ENCODE assay signal across 10 mouse cellular contexts in genomic region chr16:8667814-8668213, GRCm38 (mm10). TPM values are rescaled to one million over a fixed set of nuclear protein-coding genes. Genes with fewer than 3 reads are reported as not detected.
A peak's percentile ranks its signal among the peaks of the same experiment; 100 is the strongest.
DNase-seq lines count a peak whose midpoint lies in the region; ATAC-seq and TF ChIP-seq lines count a peak whose summit lies in the region.
"Had no signal": no experiment of that assay in that cellular context is flagged by ENCODE, and none has a peak within 500 bp of the region (broad histone marks: within the 10 kb centered on the region; RNA-seq: fewer than 3 reads in every experiment).

No protein-coding gene starts in this region.

- no peak for DNase-seq in hindbrain, embryonic 11.5 days (ENCODE audit: low spot score)
- DNase-seq in R1 (ENCODE audit: low read depth, low spot score), result peak; percentile 61
- DNase-seq in liver, postnatal 0 days, result no peak
- no peak for DNase-seq in spleen, postnatal 14 days (ENCODE audit: low spot score in 2 of 2)
- DNase-seq in left cerebral cortex, adult 11 months (ENCODE audit: low spot score), result no peak
- no peak for DNase-seq in layer of hippocampus, postnatal 25 days (ENCODE audit: extremely low spot score in 1 of 2, low spot score in 1 of 2)

- no peak for ATAC-seq in hindbrain, embryonic 13.5 days (ENCODE audit: low FRiP score)
- ATAC-seq in hindbrain, embryonic 11.5 days (ENCODE audit: low FRiP score), result no peak
- ATAC-seq in heart, embryonic 13.5 days (ENCODE audit: extremely low read depth, insufficient number of reproducible peaks, low FRiP score, low TSS enrichment), result no peak
- no peak for ATAC-seq in liver, postnatal 0 days

- peaks cover 80% of the 10 kb centered on the region for H3K4me1 ChIP-seq in hindbrain, embryonic 13.5 days (replicated peaks)
- H3K4me1 ChIP-seq in hindbrain, embryonic 11.5 days (replicated peaks; ENCODE audit: control insufficient read depth, insufficient read depth, low read length), result peaks cover 11% of the 10 kb centered on the region; the same call in 1 of the 2 replicates
- peaks cover 89% of the 10 kb centered on the region for H3K4me1 ChIP-seq in heart, embryonic 13.5 days
- H3K4me1 ChIP-seq in liver, postnatal 0 days (ENCODE audit: insufficient read depth), result peaks cover 54% of the 10 kb centered on the region

- TF ChIP-seq CTCF in liver, postnatal 0 days (IDR thresholded peaks at IDR 0.05; ENCODE audit: low read depth), result no peak

- H3K9me3 ChIP-seq in hindbrain, embryonic 13.5 days, result no peaks in the 10 kb centered on the region
- H3K9me3 ChIP-seq in hindbrain, embryonic 11.5 days (ENCODE audit: control insufficient read depth, low read length), result no peaks in the 10 kb centered on the region
- no peaks in the 10 kb centered on the region for H3K9me3 ChIP-seq in heart, embryonic 13.5 days
- no peaks in the 10 kb centered on the region for H3K9me3 ChIP-seq in liver, postnatal 0 days (ENCODE audit: low read length)
- H3K9me3 ChIP-seq: G1E had no signal

- H3K9ac ChIP-seq in hindbrain, embryonic 13.5 days, result peak overlapping the region; percentile 19; the same call in 1 of the 2 replicates
- no peak overlapping the region for H3K9ac ChIP-seq in hindbrain, embryonic 11.5 days (ENCODE audit: low read depth, low read length)
- peak overlapping the region; percentile 63 for H3K9ac ChIP-seq in heart, embryonic 13.5 days
- H3K9ac ChIP-seq in liver, postnatal 0 days (replicated peaks), result peak overlapping the region; percentile 28; the same call in 1 of the 2 replicates

- TF ChIP-seq EP300 in liver, postnatal 0 days (IDR thresholded peaks at IDR 0.05; ENCODE audit: low read depth), result no peak

- H3K27me3 ChIP-seq in hindbrain, embryonic 13.5 days, result no peaks in the 10 kb centered on the region; the same call in 1 of the 2 replicates
- no peaks in the 10 kb centered on the region for H3K27me3 ChIP-seq in hindbrain, embryonic 11.5 days (ENCODE audit: control insufficient read depth, insufficient read depth, low read length)
- no peaks in the 10 kb centered on the region for H3K27me3 ChIP-seq in heart, embryonic 13.5 days (replicated peaks)
- H3K27me3 ChIP-seq in liver, postnatal 0 days (ENCODE audit: insufficient read depth, low read length), result no peaks in the 10 kb centered on the region

- H3K4me3 ChIP-seq in hindbrain, embryonic 13.5 days, result no peak overlapping the region
- H3K4me3 ChIP-seq in hindbrain, embryonic 11.5 days (ENCODE audit: low read depth, low read length), result no peak overlapping the region
- no peak overlapping the region for H3K4me3 ChIP-seq in heart, embryonic 13.5 days
- peak overlapping the region; percentile 5; the same call in 1 of the 2 replicates for H3K4me3 ChIP-seq in liver, postnatal 0 days (ENCODE audit: low read depth, low read length)

- H3K36me3 ChIP-seq in hindbrain, embryonic 13.5 days, result peaks cover 27% of the 10 kb centered on the region
- no peaks in the 10 kb centered on the region for H3K36me3 ChIP-seq in hindbrain, embryonic 11.5 days (ENCODE audit: control insufficient read depth, insufficient read depth, low read length)
- H3K36me3 ChIP-seq in heart, embryonic 13.5 days, result peaks cover 21% of the 10 kb centered on the region
- peaks cover 37% of the 10 kb centered on the region for H3K36me3 ChIP-seq in liver, postnatal 0 days (replicated peaks; ENCODE audit: insufficient read depth, low read length)

- peak overlapping the region; percentile 88; the same call in 1 of the 2 replicates for H3K4me2 ChIP-seq in hindbrain, embryonic 13.5 days
- no peak overlapping the region for H3K4me2 ChIP-seq in hindbrain, embryonic 11.5 days (replicated peaks; ENCODE audit: low read depth, low read length)
- peak overlapping the region; percentile 27; the same call in 1 of the 2 replicates for H3K4me2 ChIP-seq in heart, embryonic 13.5 days
- peak overlapping the region; percentile 51 for H3K4me2 ChIP-seq in liver, postnatal 0 days (ENCODE audit: low read depth, low read length)

- no peak overlapping the region for H3K27ac ChIP-seq in hindbrain, embryonic 13.5 days
- no peak overlapping the region for H3K27ac ChIP-seq in hindbrain, embryonic 11.5 days (ENCODE audit: low read depth, low read length)
- peak overlapping the region; percentile 73 for H3K27ac ChIP-seq in heart, embryonic 13.5 days (replicated peaks)
- peak overlapping the region; percentile 77 for H3K27ac ChIP-seq in liver, postnatal 0 days (ENCODE audit: low read depth)

- 75% methylated on average over 4 of the region's 4 CpGs for WGBS in hindbrain, embryonic 13.5 days
- WGBS in hindbrain, embryonic 11.5 days, result 69% methylated on average over 4 of the region's 4 CpGs
- 55% methylated on average over 4 of the region's 4 CpGs for WGBS in heart, embryonic 13.5 days
- WGBS in liver, postnatal 0 days (ENCODE audit: insufficient replicate concordance), result 77% methylated on average over 4 of the region's 4 CpGs

RNA-seq across cellular contexts. Expression of gene Carhsp1, which starts 4.1 kb away (rescaled TPM):
- polyA plus RNA-seq in hindbrain, embryonic 13.5 days (2015; fragmentation: Nextera tagmentation; extraction: Ambion mirVana), result 242 and 243 TPM in 2 replicates
- 78.1 and 79.4 TPM in 2 replicates for polyA plus RNA-seq in hindbrain, embryonic 11.5 days (2014; fragmentation: Nextera tagmentation; extraction: Ambion mirVana)
- polyA plus RNA-seq in heart, embryonic 13.5 days (2015; fragmentation: Nextera tagmentation; extraction: Ambion mirVana), result 87.2 and 90.0 TPM in 2 replicates
- polyA plus RNA-seq in liver, postnatal 0 days (2015; fragmentation: Nextera tagmentation; extraction: Ambion mirVana), result 65.4 and 71.2 TPM in 2 replicates
- total RNA-seq in layer of hippocampus, postnatal 25 days (2021), result 10 to 100 TPM; 24.0 to 27.4 TPM

RNA-seq across cellular contexts. Expression of gene Gm5767, which starts 12.8 kb away (rescaled TPM):
- polyA plus RNA-seq in hindbrain, embryonic 13.5 days (2015; fragmentation: Nextera tagmentation; extraction: Ambion mirVana), result not detected in 2 replicates
- polyA plus RNA-seq in hindbrain, embryonic 11.5 days (2014; fragmentation: Nextera tagmentation; extraction: Ambion mirVana), result not detected in 2 replicates
- polyA plus RNA-seq in heart, embryonic 13.5 days (2015; fragmentation: Nextera tagmentation; extraction: Ambion mirVana), result not detected in 2 replicates
- polyA plus RNA-seq in liver, postnatal 0 days (2015; fragmentation: Nextera tagmentation; extraction: Ambion mirVana), result 0.43 TPM in 1 of 2 replicates, not detected in the other
- not detected for total RNA-seq in layer of hippocampus, postnatal 25 days (2021)
- total RNA-seq: G1E; monocyte, adult 5-6 weeks had no signal
- polyA plus RNA-seq: G1E had no signal

RNA-seq across cellular contexts. Expression of gene Tmem186, which starts 30.3 kb away (rescaled TPM):
- polyA plus RNA-seq in hindbrain, embryonic 13.5 days (2015; fragmentation: Nextera tagmentation; extraction: Ambion mirVana), result 22.0 and 22.2 TPM in 2 replicates
- polyA plus RNA-seq in hindbrain, embryonic 11.5 days (2014; fragmentation: Nextera tagmentation; extraction: Ambion mirVana), result 15.8 and 20.2 TPM in 2 replicates
- 15.3 and 16.9 TPM in 2 replicates for polyA plus RNA-seq in heart, embryonic 13.5 days (2015; fragmentation: Nextera tagmentation; extraction: Ambion mirVana)
- polyA plus RNA-seq in liver, postnatal 0 days (2015; fragmentation: Nextera tagmentation; extraction: Ambion mirVana), result 6.2 and 7.0 TPM in 2 replicates
- total RNA-seq in layer of hippocampus, postnatal 25 days (2021), result 10 to 100 TPM; 11.4 to 11.6 TPM

RNA-seq across cellular contexts. Expression of gene Pmm2, which starts 30.3 kb away (rescaled TPM):
- 48.3 and 49.3 TPM in 2 replicates for polyA plus RNA-seq in hindbrain, embryonic 13.5 days (2015; fragmentation: Nextera tagmentation; extraction: Ambion mirVana)
- polyA plus RNA-seq in hindbrain, embryonic 11.5 days (2014; fragmentation: Nextera tagmentation; extraction: Ambion mirVana), result 40.3 and 43.3 TPM in 2 replicates
- 38.1 and 42.2 TPM in 2 replicates for polyA plus RNA-seq in heart, embryonic 13.5 days (2015; fragmentation: Nextera tagmentation; extraction: Ambion mirVana)
- polyA plus RNA-seq in liver, postnatal 0 days (2015; fragmentation: Nextera tagmentation; extraction: Ambion mirVana), result 37.2 and 38.0 TPM in 2 replicates
- total RNA-seq in layer of hippocampus, postnatal 25 days (2021), result 10 to 100 TPM; 27.1 to 35.4 TPM

Comparison
In these comparisons a context has a peak if more than half of its experiments do, and no peak if none do; other contexts are left out.
1. H3K27ac ChIP-seq: peak in heart, embryonic 13.5 days (single experiment) and liver, postnatal 0 days (single experiment); none in hindbrain, embryonic 13.5 days (single experiment) and hindbrain, embryonic 11.5 days (single experiment).